ENCODE assay signal across 9 mouse cellular contexts in the genomic region with DNA sequence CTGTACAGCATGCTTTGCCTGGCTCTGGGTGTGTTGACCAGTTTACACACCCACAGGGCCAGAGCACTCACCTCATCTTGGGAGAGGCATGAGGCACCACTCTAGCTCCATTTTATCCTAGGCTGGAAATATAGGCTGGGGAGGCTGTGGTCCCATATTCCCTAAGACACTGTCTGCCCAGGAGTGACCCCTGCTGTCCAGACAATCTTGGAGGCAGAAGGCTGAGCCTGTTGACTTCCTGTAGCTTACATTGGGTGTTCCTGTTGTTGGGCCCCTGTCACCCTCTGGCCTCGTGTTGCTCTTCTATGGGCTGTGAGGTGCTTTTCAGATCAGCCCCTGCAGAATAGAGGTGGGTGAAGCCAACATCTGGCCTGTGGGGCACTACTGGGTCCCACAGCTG.
DNase-seq lines count a peak whose midpoint lies in the region; ATAC-seq and TF ChIP-seq lines count a peak whose summit lies in the region.
"Had no signal": no experiment of that assay in that cellular context is flagged by ENCODE, and none has a peak within 500 bp of the region (broad histone marks: within the 10 kb centered on the region; RNA-seq: fewer than 3 reads in every experiment).

No protein-coding gene starts in this region.

- no peak overlapping the region for H3K4me3 ChIP-seq in liver, adult 2 months (ENCODE audit: insufficient read depth, low read depth, low read length)
- no peak overlapping the region for H3K4me3 ChIP-seq in intestine, embryonic 15.5 days (replicated peaks)
- no peak overlapping the region for H3K4me3 ChIP-seq in lung, embryonic 16.5 days (ENCODE audit: low read length)
- H3K4me3 ChIP-seq: myocyte had no signal

- H3K4me2 ChIP-seq in intestine, embryonic 15.5 days (replicated peaks) = no peak overlapping the region
- H3K4me2 ChIP-seq in lung, embryonic 16.5 days (ENCODE audit: low read depth, low read length) = no peak overlapping the region

- H3K9me3 ChIP-seq in intestine, embryonic 15.5 days = no peaks in the 10 kb centered on the region
- H3K9me3 ChIP-seq in lung, embryonic 16.5 days (ENCODE audit: control insufficient read depth, low read length) = no peaks in the 10 kb centered on the region

- no peak for DNase-seq in liver, adult 2 months (ENCODE audit: extremely low read depth, low read depth, low spot score)
- DNase-seq in liver = no peak
- DNase-seq in embryo, embryonic 10 days (ENCODE audit: low spot score) = peak; percentile 13
- no peak for DNase-seq in ovary, postnatal 14 days (ENCODE audit: low spot score)
- no peak for DNase-seq in cerebellum, adult 11 months
- DNase-seq in frontal cortex, postnatal 36 days (ENCODE audit: low spot score in 2 of 2) = no peak

- H3K79me2 ChIP-seq in liver, adult 2 months (ENCODE audit: control insufficient read depth, insufficient read depth, low read length) = no peaks in the 10 kb centered on the region

- H3K27me3 ChIP-seq in liver, adult 2 months (ENCODE audit: control insufficient read depth, insufficient read depth, low read length) = no peaks in the 10 kb centered on the region
- peaks cover 7% of the 10 kb centered on the region; the same call in 1 of the 2 replicates for H3K27me3 ChIP-seq in intestine, embryonic 15.5 days (replicated peaks)
- peaks cover 7% of the 10 kb centered on the region for H3K27me3 ChIP-seq in lung, embryonic 16.5 days (ENCODE audit: control insufficient read depth, insufficient read depth, low read depth, low read length)

- WGBS in liver, adult 2 months = 38% methylated on average over 1 of the region's 1 CpGs
- 53% methylated on average over 1 of the region's 1 CpGs for WGBS in intestine, embryonic 15.5 days
- 21% methylated on average over 1 of the region's 1 CpGs for WGBS in lung, embryonic 16.5 days

- H3K27ac ChIP-seq in liver, adult 2 months (replicated peaks; ENCODE audit: insufficient read depth, low read depth, low read length) = no peak overlapping the region
- no peak overlapping the region for H3K27ac ChIP-seq in intestine, embryonic 15.5 days
- no peak overlapping the region for H3K27ac ChIP-seq in lung, embryonic 16.5 days (ENCODE audit: low read length)

- ATAC-seq in intestine, embryonic 15.5 days = peak; percentile 53; the same call in 1 of the 2 replicates
- peak; percentile 29; the same call in 1 of the 2 replicates for ATAC-seq in lung, embryonic 16.5 days (ENCODE audit: low read depth)

- peak; percentile 43; the same call in 1 of the 2 replicates for TF ChIP-seq CTCF in liver, adult 2 months (IDR thresholded peaks at IDR 0.05; ENCODE audit: low read depth, low read length)

- H3K4me1 ChIP-seq in liver, adult 2 months (ENCODE audit: control insufficient read depth, insufficient read depth, low read length) = no peaks in the 10 kb centered on the region
- 0 out of 2 replicates have a peak, but pooled peaks cover 4% of the 10 kb centered on the region for H3K4me1 ChIP-seq in intestine, embryonic 15.5 days (replicated peaks)
- H3K4me1 ChIP-seq in lung, embryonic 16.5 days (replicated peaks; ENCODE audit: control insufficient read depth, insufficient read depth, low read length) = peaks cover 15% of the 10 kb centered on the region

- TF ChIP-seq POLR2A in liver, adult 2 months (IDR thresholded peaks at IDR 0.05; ENCODE audit: extremely low read depth, insufficient read depth, low read length) = no peak

- H3K36me3 ChIP-seq in liver, adult 2 months (ENCODE audit: control insufficient read depth, insufficient read depth, low read length) = no peaks in the 10 kb centered on the region
- no peaks in the 10 kb centered on the region for H3K36me3 ChIP-seq in intestine, embryonic 15.5 days
- H3K36me3 ChIP-seq in lung, embryonic 16.5 days (ENCODE audit: control insufficient read depth, insufficient read depth, low read length) = no peaks in the 10 kb centered on the region

- no peak overlapping the region for H3K9ac ChIP-seq in liver, adult 2 months (ENCODE audit: low read depth, low read length)
- H3K9ac ChIP-seq in intestine, embryonic 15.5 days = no peak overlapping the region
- no peak overlapping the region for H3K9ac ChIP-seq in lung, embryonic 16.5 days (ENCODE audit: low read length)
